Mouse (Mus musculus): Measurements from ENCODE around the gene Rnf225.
"Not testable (repeated sequence)": the region's sequence is repeated elsewhere in the genome, so short reads cannot be mapped to it uniquely, and the experiment has no call there.

The Rnf225 gene

DNA sequence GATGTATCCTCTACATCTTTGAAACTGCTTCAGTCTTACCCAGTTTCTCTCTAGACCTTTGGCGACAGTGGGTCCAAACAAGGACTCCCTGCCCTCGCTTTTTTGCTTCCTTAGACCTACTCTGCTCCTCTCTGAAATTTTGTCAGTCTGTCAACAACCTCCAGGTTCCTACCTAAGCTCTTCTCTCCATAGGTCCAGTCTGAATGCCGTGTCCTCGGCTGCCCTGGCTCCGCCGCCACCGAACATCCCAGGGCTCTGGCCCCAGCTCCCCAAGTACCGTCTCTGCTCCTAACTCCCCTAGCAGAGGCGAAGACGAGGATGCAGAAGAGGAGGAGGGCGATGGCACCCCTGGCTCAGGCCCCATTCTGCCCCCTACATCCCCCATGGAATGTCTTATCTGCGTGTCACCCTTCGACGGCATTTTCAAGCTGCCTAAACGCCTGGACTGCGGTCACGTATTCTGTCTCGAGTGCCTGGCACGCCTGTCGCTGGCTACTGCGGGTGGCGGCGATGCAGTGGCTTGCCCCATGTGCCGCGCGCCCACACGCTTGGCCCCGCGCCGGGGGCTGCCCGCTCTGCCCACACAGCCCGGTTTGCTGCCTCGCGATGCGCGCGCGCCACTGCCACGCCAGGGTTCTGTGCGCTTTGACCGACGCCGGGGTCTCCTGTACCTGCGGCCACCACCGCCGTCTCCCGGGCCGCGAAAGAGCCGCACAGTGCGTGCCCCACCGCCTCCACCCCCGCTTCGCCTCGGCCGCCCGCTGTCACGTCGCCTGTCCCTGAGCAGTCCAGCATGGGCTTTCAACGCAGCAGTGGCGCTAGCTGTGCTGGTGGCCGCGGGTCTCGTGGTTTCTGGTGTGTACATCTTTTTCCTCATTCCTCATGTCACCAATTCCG lies 725 bp downstream of the Rnf225 start:
- peak; percentile 26 for DNase-seq (ENCODE audit: low read depth, low spot score)

GRCm38 (mm10) chr7:12933615-12934140 lies 6.5 kb downstream of the Rnf225 start:
- no peak for DNase-seq (ENCODE audit: low read depth, low spot score)

- DNase-seq (ENCODE audit: low read depth, low spot score) = no peak
Observed at GRCm38 (mm10) chr7:12934808-12935207, 7.6 kb downstream of the Rnf225 start.

- not testable (repeated sequence) for DNase-seq (ENCODE audit: low read depth, low spot score)
Observed at GRCm38 (mm10) chr7:12937254-12937803, 10.1 kb downstream of the Rnf225 start.

DNA sequence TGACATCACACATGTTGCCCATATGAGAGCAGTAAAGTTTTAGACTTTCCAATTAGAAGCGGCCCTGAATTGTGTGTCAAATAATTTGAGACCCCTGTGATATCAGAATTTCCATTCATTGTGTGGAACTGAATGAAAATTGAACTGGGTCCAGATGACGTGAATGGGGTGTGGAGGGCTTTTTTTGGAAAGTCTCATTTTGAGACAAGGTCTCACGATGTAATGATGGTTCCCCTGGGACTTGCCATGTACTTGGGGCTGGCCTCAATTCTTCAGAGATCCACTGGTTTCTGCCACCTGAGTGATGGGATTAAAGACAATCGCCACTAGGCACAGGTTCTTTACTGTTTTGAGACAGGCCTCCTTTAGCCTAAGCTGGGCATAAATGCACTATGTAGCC lies 13.4 kb downstream of the Rnf225 start:
- no peak for DNase-seq (ENCODE audit: low read depth, low spot score)

GRCm38 (mm10) chr7:12943488-12943887 lies 16.3 kb downstream of the Rnf225 start:
- no peak for DNase-seq (ENCODE audit: low read depth, low spot score)

- peak; percentile 96 for DNase-seq (ENCODE audit: low read depth, low spot score)
Observed at GRCm38 (mm10) chr7:12949032-12949871, 22.0 kb downstream of the Rnf225 start.

GRCm38 (mm10) chr7:12949872-12950229 lies 22.6 kb downstream of the Rnf225 start:
- no peak for DNase-seq (ENCODE audit: low read depth, low spot score)

DNA sequence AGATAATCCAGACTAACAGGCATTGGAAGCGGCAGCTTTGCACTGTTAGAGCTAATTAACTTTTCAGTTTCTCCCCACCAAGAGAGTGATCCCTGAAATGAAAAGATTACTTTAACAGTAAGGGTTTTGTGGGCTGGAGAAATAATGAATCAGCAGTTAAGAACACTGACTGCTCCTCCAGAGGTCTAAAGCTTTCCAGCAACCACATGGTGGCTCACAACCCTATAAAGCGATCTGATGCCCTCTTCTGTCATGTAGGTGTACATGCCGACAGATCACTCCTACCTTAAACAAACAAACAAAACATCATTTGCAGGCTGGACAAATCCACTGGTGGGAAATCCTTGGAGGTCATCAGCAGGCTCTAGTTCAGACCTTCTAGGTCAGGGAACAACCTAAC lies 27.7 kb downstream of the Rnf225 start:
- no peak for DNase-seq (ENCODE audit: low read depth, low spot score)

DNA sequence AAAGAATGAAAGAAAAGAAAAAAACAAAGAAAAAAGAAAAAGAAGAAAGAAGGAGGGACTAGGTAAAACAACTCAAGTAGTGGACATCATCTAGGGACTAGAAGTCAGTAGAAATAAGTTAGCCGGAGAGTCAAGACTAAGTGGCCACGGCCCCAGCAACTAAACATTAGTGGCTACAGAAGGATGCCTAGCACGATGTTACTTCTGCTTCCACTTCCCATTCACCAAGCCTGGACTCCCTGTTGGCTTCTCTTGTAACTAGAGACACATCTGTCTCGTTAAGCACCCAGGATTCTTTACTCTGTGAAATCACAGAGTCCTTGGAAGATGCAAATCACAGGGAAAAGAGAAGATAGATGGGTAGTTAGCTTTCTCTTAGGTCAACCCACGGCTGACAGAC lies 30.3 kb downstream of the Rnf225 start:
- DNase-seq (ENCODE audit: low read depth, low spot score) = no peak

GRCm38 (mm10) chr7:12958948-12959347 lies 31.7 kb downstream of the Rnf225 start:
- no peak for DNase-seq (ENCODE audit: low read depth, low spot score)

DNA sequence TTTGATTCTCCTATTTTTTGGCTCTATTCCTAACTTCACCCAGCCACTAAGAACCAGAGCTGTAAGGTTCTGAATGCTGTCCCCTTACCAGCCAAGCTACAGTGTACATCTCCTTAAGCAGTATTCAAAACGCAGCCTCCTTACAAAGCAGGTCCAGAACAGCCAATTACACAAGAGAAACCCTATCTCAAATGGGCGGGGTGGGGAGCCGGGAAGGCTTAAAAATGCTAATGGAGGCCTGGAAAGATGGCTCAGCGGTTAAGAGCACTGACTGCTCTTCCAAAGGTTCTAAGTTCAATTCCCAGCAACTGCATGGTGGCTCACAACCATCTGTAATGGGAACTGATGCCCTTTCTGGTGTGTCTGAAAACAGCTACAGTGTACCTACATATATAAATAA lies 32.5 kb downstream of the Rnf225 start:
- no peak for DNase-seq (ENCODE audit: low read depth, low spot score)

GRCm38 (mm10) chr7:12961511-12962141 lies 34.4 kb downstream of the Rnf225 start:
- DNase-seq (ENCODE audit: low read depth, low spot score) = peak; percentile 72

DNA sequence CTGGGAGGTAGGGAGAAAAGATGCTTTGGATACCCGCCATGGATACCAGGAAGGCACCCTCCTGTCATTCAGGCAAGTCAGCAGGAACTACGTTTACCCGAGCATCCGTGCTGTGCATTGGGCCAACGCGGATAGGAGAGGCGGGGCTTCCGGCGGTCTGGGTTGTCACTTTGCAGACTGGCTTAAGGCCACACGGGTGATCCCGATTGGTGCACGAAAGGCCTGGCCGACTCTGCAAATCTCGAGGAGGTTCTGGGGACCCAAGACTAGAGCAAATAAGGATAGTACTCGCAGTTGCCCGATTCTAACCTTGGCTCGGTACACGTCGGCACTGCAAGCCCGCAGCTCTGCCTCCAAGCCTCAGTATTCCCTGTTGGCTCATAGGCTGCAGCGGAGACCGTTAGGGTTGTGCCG lies 38.5 kb downstream of the Rnf225 start, which contains the start of gene Zfp324:
Gene Zfp324 (plus strand): TSS at position 161 of the 414 bp plus-strand sequence.
- peak; percentile 87 for DNase-seq (ENCODE audit: low read depth, low spot score)

DNA sequence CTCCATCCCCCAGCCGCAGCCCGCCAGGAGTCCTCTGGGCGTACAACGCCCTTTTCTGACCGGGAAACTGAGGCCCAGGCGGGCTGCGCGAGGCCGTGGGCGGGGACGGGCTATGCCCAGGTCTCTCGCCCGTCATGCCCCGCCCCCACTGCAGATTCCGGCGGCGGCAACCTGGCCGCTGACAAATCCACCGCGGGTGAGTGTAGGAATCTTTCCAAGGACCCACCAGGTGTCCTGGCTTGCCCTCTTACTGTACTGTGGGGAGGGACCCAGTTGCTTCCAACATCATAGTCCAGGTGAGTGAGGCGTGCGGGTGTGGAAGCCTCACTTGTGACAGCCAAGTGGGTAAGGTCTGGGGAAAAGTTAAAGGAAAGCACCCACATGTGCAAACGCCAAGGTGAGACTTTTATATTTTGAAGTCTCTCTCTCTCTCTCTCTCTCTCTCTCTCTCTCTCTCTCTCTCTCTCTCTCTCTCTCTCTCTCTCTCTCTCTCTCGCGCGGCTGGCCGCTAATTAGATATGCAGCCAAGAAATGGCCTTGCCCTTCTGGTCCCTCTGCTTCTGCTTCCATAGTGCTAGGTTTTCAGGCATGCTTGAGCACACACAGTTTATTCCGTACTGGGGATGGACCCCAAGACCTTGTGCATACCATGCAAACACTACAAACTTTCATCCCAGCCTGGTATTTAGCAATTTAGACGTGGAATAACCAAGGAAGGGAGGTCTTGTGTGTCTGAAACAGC lies 39.1 kb downstream of the Rnf225 start:
- no peak for DNase-seq (ENCODE audit: low read depth, low spot score)

- DNase-seq (ENCODE audit: low read depth, low spot score) = no peak
Observed at GRCm38 (mm10) chr7:12970906-12971305, 43.7 kb downstream of the Rnf225 start.

- peak; percentile 97 for DNase-seq (ENCODE audit: low read depth, low spot score)
Observed at GRCm38 (mm10) chr7:12977682-12978389, 50.6 kb downstream of the Rnf225 start, which contains the start of gene Zfp446. Gene Zfp446, plus strand, starts transcription at chr7:12977848.

- DNase-seq (ENCODE audit: low read depth, low spot score) = no peak
Observed at GRCm38 (mm10) chr7:12978931-12979722, 51.9 kb downstream of the Rnf225 start.

DNA sequence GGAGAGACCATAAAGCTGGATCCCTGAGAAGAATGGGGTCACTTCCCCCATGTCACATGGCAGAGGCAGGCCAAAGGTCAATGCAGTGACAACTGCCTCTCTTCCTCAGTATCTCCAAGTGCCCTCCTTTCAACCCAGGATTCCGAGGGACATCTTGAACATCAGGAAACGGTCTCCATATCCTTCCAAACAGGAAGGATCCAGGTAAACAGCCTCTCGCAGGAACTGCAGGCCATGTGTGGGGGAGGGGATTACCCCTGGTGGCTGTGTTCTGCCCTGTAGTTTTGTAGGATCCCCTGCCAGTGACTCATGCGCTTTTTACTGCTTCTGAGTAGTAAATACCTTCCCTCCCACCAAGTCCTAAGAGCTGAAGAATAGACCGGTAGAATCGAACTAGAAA lies 52.6 kb downstream of the Rnf225 start:
- DNase-seq (ENCODE audit: low read depth, low spot score) = no peak

Measured in mesoderm, embryonic 11.5 days (tissue).